Mouse (Mus musculus): ENCODE results near the gene Pik3r5. TPM values are rescaled to one million over a fixed set of nuclear protein-coding genes. Genes with fewer than 3 reads are reported as not detected.

Pik3r5 gene
- total and polyA plus RNA-seq, 3 experiments, result 3.5 to 9.4 (median 5.7) TPM

- H3K27ac ChIP-seq (ENCODE audit: insufficient read depth, low read depth), result no peak overlapping the region
- dilution Hi-C loops (cut with MboI; ENCODE audit: extremely low pct_ligation_motif_present, extremely low pct_unique_long_range_greater_than_20kb, low sequenced_read_pairs) (no loop called here), in situ Hi-C loops (cut with MboI; ENCODE audit: low pct_ligation_motif_present, low pct_unique_long_range_greater_than_20kb, low sequenced_read_pairs) (no loop called here)
- DNase-seq (ENCODE audit: extremely low read depth), result no peak
- H3K9me3 ChIP-seq (replicated peaks; ENCODE audit: low read length), result no peaks in the 10 kb centered on the region
- no peak overlapping the region for H3K9ac ChIP-seq (ENCODE audit: insufficient read depth, low read depth)
- H3K4me1 ChIP-seq (ENCODE audit: control insufficient read depth in 1 of 2, insufficient read depth in 2 of 2), result peaks cover 0 to 8% of the 10 kb centered on the region in 2 experiments; a peak in 2 of 4 replicates
- no peaks in the 10 kb centered on the region for H3K36me3 ChIP-seq (replicated peaks in 1 of 2; ENCODE audit: control insufficient read depth in 1 of 2, insufficient read depth in 1 of 2, low read length in 1 of 2)
- no peak overlapping the region for H3K4me3 ChIP-seq (replicated peaks in 1 of 3; ENCODE audit: low read depth in 2 of 3, low read length in 2 of 3, poor library complexity in 1 of 3)
- H3K79me2 ChIP-seq (replicated peaks; ENCODE audit: control insufficient read depth, extremely low read depth, insufficient read depth, poor library complexity, severe bottlenecking), result no peaks in the 10 kb centered on the region
- H3K4me2 ChIP-seq (ENCODE audit: insufficient read depth, low read depth, poor library complexity, severe bottlenecking), result no peak overlapping the region
- TF ChIP-seq ZMIZ1 (IDR thresholded peaks at IDR 0.05; ENCODE audit: low read depth, low read length) (no peak), KAT2A (IDR thresholded peaks at IDR 0.05; ENCODE audit: insufficient replicate concordance, low read length) (no peak), CTCF (conservative IDR thresholded peaks at IDR 0.05 in 1 of 2, IDR thresholded peaks at IDR 0.05 in 1 of 2; ENCODE audit: low read depth in 2 of 2, low read length in 2 of 2) (no peak)
- H3K27me3 ChIP-seq (replicated peaks), result peaks cover 11% of the 10 kb centered on the region
These were observed 37.2 kb upstream of the Pik3r5 start for GRCm38 (mm10) chr11:68394749-68395148.

DNA sequence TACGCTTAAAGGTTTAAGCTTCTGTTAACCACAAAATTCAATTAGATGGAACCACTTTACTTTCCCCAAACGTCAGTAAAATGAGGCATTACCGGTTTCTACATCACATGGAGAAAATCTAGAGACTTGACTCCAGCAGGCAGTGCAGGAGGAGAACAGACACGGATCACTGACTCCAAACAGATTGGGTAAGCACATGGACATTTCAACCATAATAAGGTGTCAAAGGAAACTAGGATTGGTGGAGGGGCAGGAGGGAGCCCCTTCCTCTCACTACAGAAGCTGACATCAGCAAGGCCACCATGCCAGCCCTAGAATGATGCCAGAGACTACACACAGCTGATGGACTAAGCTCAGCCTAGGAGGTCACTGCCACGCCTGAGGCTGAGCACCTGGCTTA is 36.4 kb upstream of the Pik3r5 start:
- no peak for DNase-seq (ENCODE audit: extremely low read depth)
- dilution Hi-C loops (cut with MboI; ENCODE audit: extremely low pct_ligation_motif_present, extremely low pct_unique_long_range_greater_than_20kb, low sequenced_read_pairs) (no loop called here), in situ Hi-C loops (cut with MboI; ENCODE audit: low pct_ligation_motif_present, low pct_unique_long_range_greater_than_20kb, low sequenced_read_pairs) (no loop called here)
- Histone ChIP-seq H3K9ac (ENCODE audit: insufficient read depth, low read depth) (no peak overlapping the region), H3K4me2 (ENCODE audit: insufficient read depth, low read depth, poor library complexity, severe bottlenecking) (no peak overlapping the region), H3K4me1 (ENCODE audit: control insufficient read depth in 1 of 2, insufficient read depth in 2 of 2) (peaks cover 0 to 8% of the 10 kb centered on the region in 2 experiments; a peak in 2 of 4 replicates), H3K27ac (ENCODE audit: insufficient read depth, low read depth) (no peak overlapping the region), H3K27me3 (replicated peaks) (peaks cover 8% of the 10 kb centered on the region), H3K9me3 (replicated peaks; ENCODE audit: low read length) (no peaks in the 10 kb centered on the region), H3K4me3 (replicated peaks in 1 of 3; ENCODE audit: low read depth in 2 of 3, low read length in 2 of 3, poor library complexity in 1 of 3) (no peak overlapping the region), H3K36me3 (replicated peaks in 1 of 2; ENCODE audit: control insufficient read depth in 1 of 2, insufficient read depth in 1 of 2, low read length in 1 of 2) (no peaks in the 10 kb centered on the region), H3K79me2 (replicated peaks; ENCODE audit: control insufficient read depth, extremely low read depth, insufficient read depth, poor library complexity, severe bottlenecking) (no peaks in the 10 kb centered on the region)
- TF ChIP-seq CHD1 (IDR thresholded peaks at IDR 0.05; ENCODE audit: low read depth, low read length) (no peak), E2F4 (IDR thresholded peaks at IDR 0.05; ENCODE audit: insufficient replicate concordance, low read depth, low read length) (no peak), MXI1 (IDR thresholded peaks at IDR 0.05; ENCODE audit: low read depth, low read length) (no peak), MAZ (IDR thresholded peaks at IDR 0.05; ENCODE audit: low read depth, low read length) (no peak), ETS1 (conservative IDR thresholded peaks at IDR 0.05; ENCODE audit: low read depth, low read length) (no peak), CTCF (conservative IDR thresholded peaks at IDR 0.05 in 1 of 2, IDR thresholded peaks at IDR 0.05 in 1 of 2; ENCODE audit: low read depth in 2 of 2, low read length in 2 of 2) (no peak), MEF2A (IDR thresholded peaks at IDR 0.05; ENCODE audit: borderline replicate concordance, low read depth, low read length) (no peak)

DNA sequence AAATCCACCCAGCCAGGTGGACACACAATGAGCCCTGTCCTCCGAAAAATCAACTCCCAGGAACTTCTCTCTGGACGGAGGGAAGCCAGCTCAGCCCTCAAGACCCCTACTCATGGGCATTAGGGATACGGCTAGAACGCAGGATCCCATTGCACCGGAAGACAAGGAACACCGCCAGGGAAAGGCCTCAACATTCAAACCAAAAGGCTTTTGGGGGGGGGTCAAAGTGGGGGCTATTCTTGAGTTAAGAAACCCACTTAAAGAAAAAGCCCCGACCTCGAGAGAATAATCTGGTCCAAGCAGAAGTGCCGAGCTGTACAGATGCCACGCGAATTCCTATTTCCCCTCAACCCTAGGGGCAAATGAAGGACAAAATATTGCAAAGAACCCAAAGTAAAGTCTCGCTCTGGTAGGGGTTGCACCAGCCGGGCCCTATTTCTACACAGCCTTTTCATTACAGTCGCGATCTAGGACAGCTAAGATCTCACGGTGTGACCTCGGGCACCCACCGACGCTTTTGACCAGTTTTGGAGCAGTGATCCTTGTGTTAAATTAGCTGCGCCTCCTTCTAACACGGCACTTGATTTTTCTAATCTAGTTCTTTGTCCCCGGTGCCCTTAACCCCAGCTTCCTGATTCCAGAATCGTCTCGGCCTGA is 32.9 kb upstream of the Pik3r5 start:
- in situ Hi-C loops (cut with MboI; ENCODE audit: low pct_ligation_motif_present, low pct_unique_long_range_greater_than_20kb, low sequenced_read_pairs), result no loop called here
- Histone ChIP-seq H3K27ac (ENCODE audit: insufficient read depth, low read depth) (no peak overlapping the region), H3K36me3 (replicated peaks in 1 of 2; ENCODE audit: control insufficient read depth in 1 of 2, insufficient read depth in 1 of 2, low read length in 1 of 2) (no peaks in the 10 kb centered on the region), H3K27me3 (replicated peaks) (peaks cover 5% of the 10 kb centered on the region), H3K4me2 (ENCODE audit: insufficient read depth, low read depth, poor library complexity, severe bottlenecking) (no peak overlapping the region), H3K79me2 (replicated peaks; ENCODE audit: control insufficient read depth, extremely low read depth, insufficient read depth, poor library complexity, severe bottlenecking) (no peaks in the 10 kb centered on the region), H3K4me3 (replicated peaks in 1 of 3; ENCODE audit: low read depth in 2 of 3, low read length in 2 of 3, poor library complexity in 1 of 3) (no peak overlapping the region), H3K9ac (ENCODE audit: insufficient read depth, low read depth) (no peak overlapping the region), H3K9me3 (replicated peaks; ENCODE audit: low read length) (no peaks in the 10 kb centered on the region), H3K4me1 (ENCODE audit: control insufficient read depth in 1 of 2, insufficient read depth in 2 of 2) (peaks cover 0 to 1% of the 10 kb centered on the region in 2 experiments; a peak in 1 of 4 replicates)
- DNase-seq (ENCODE audit: extremely low read depth), result no peak
- dilution Hi-C loops (cut with MboI; ENCODE audit: extremely low pct_ligation_motif_present, extremely low pct_unique_long_range_greater_than_20kb, low sequenced_read_pairs), result no loop called here
- no peak for TF ChIP-seq POLR2AphosphoS2 (IDR thresholded peaks at IDR 0.05; ENCODE audit: low read depth, low read length)
- TF ChIP-seq MYC (IDR thresholded peaks at IDR 0.05; ENCODE audit: low read depth, low read length), result no peak
- TF ChIP-seq EP300 (IDR thresholded peaks at IDR 0.05; ENCODE audit: low read length), result no peak
- no peak for TF ChIP-seq ELF1 (IDR thresholded peaks at IDR 0.05; ENCODE audit: low read depth, low read length)
- no peak for TF ChIP-seq CHD2 (IDR thresholded peaks at IDR 0.05; ENCODE audit: low read length)
- no peak for TF ChIP-seq MXI1 (IDR thresholded peaks at IDR 0.05; ENCODE audit: low read depth, low read length)
- no peak for TF ChIP-seq ZNF384 (IDR thresholded peaks at IDR 0.05; ENCODE audit: low read depth, low read length)
- no peak for TF ChIP-seq CTCF (conservative IDR thresholded peaks at IDR 0.05 in 1 of 2, IDR thresholded peaks at IDR 0.05 in 1 of 2; ENCODE audit: low read depth in 2 of 2, low read length in 2 of 2)
- TF ChIP-seq TCF12 (IDR thresholded peaks at IDR 0.05; ENCODE audit: low read depth, low read length), result no peak
- no peak for TF ChIP-seq NELFE (IDR thresholded peaks at IDR 0.05; ENCODE audit: low read depth, low read length)
- no peak for TF ChIP-seq UBTF (IDR thresholded peaks at IDR 0.05; ENCODE audit: low read depth, low read length)
- no peak for TF ChIP-seq JUN (IDR thresholded peaks at IDR 0.05; ENCODE audit: insufficient read depth, low read depth, low read length)
- TF ChIP-seq MAZ (IDR thresholded peaks at IDR 0.05; ENCODE audit: low read depth, low read length), result no peak
- TF ChIP-seq JUND (conservative IDR thresholded peaks at IDR 0.05; ENCODE audit: low read depth, low read length), result no peak
- no peak for TF ChIP-seq MEF2A (IDR thresholded peaks at IDR 0.05; ENCODE audit: borderline replicate concordance, low read depth, low read length)
- no peak for TF ChIP-seq CHD1 (IDR thresholded peaks at IDR 0.05; ENCODE audit: low read depth, low read length)
- TF ChIP-seq E2F4 (IDR thresholded peaks at IDR 0.05; ENCODE audit: insufficient replicate concordance, low read depth, low read length), result no peak
- TF ChIP-seq ZKSCAN1 (IDR thresholded peaks at IDR 0.05; ENCODE audit: borderline replicate concordance, low read depth, low read length), result no peak
- no peak for TF ChIP-seq RAD21 (IDR thresholded peaks at IDR 0.05; ENCODE audit: low read depth, low read length)
- TF ChIP-seq PAX5 (IDR thresholded peaks at IDR 0.05; ENCODE audit: low read length), result no peak

All from CH12.LX (cell line).